Mouse (Mus musculus) left cerebral cortex, postnatal 10 days (tissue): ENCODE results near the gene Fry. TPM values are rescaled to one million over a fixed set of nuclear protein-coding genes. Genes with fewer than 3 reads are reported as not detected.
A peak's percentile ranks its signal among the peaks of the same experiment; 100 is the strongest.

Source experiments
- DNase-seq, 2 experiments: peaks; one replicate each; pipeline ENCODE4 v3.0.0; 2021 to 2022; ENCODE audit warnings: low spot score in 2 of 2, mixed read lengths in 1 of 2; ENCODE audit errors: extremely low spot score in 1 of 2
- intact Hi-C: fragments of 180-260 bp; cut with DNase I; formaldehyde crosslinking; loops from one replicate; pipeline ENCODE4 v1.15.1; 2025
- total RNA-seq, 2 experiments: library from RNA; stranded (reverse); gene quantifications; 2 replicates each; pipeline ENCODE4 v1.2.3; 2021

The Fry gene
- total RNA-seq, 2 experiments from 2014 or later, result 201 to 205 TPM

DNA sequence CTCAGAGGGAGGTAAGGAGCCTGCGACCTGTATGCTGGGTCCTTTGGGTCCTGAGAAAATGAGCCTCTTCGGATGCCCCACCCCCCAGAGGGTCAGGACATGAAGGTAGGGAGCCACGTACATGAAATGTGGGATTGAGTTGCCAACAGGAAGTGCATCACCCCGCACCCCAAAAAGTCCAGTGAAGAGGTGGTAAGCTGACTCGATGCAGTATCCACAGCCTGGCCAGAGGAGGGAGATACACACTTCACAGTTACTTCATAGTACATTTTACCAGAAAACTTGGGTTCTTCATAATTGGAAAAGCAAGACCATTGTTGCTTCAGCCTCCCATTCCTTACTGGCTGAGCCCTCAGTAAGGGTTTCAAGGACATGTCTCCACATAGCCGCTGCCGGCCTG lies 266.8 kb downstream of the Fry start:
- intact Hi-C loops, result no loop called here
- DNase-seq, result peak in 1 of 2 experiments; percentile 60

DNA sequence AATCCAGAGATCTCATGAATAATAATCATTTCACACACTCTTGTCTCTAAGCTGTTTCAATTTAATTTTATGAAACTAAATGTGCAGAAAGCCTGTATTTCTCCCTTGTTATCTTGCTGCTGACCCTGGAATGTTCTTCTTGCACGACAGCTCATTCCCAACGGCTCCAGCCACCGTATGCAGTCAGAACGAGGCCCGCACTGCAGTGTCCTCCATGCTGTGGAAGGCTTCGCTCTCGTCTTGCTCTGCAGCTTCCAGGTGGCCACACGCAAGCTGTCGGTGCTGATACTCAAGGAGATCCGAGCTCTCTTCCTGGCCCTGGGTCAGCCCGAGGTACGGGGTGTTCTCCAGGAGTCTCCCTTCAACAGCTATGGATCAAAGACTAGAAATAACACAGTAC lies 270.2 kb downstream of the Fry start:
- intact Hi-C loops, result no loop called here

DNA sequence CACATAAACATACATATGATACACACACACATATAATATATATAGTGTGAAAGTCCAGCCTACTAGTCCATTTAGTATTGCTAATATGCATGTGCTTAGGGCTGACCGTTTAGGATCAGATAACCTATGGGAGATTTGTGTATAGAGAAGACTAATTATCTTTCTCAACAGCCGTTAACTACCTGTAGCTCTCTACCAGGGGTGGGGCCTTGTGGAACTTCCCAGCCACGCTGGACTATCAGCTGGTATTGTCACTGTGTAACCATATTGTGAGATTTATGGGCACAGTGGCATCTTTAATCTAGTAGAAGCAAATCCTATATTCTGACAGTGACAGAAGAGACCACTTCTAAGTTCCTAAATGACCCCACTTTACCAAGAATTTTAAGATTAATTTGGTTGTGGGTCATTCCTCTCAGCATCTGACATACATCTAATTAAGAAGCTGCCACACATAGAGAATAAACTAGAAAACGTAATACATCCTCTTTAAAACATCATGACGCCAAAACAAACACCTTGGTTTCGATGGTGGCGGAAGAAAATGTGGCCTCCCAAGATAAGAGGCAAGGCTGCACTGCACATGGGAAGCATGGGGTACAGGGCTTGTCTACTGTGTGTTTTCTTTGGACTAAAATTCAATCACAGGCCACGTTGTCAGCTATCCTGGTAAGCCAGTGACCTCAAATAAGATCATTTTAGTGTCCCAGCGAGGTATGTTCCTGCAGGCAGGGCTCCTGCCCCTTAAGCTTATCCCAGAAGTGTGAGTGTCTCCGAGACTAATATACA lies 271.3 kb downstream of the Fry start:
- intact Hi-C loops, result no loop called here
- no peak for DNase-seq

More for the DNA sequence above, 270.2 kb downstream of the Fry start:
- no peak for DNase-seq

DNA sequence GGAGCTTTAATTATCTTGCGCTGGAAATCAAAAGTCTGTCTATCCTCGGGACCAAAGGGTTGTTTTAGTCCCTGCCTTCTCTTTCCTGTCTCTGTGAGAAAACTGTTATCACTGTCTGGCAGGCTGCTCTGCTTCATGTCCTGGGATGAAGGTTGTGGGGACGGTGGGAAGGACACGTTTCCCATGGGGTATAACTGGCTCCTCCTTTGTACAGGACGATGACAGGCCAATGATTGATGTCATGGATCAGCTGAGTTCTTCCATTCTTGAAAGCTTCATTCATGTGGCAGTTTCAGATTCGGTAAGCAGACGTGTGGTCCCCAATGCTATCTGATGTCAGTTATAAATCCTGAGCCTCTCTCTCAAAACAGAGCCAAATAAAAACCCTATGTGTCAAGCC lies 272.0 kb downstream of the Fry start:
- intact Hi-C loops, result no loop called here
- DNase-seq, result no peak

DNA sequence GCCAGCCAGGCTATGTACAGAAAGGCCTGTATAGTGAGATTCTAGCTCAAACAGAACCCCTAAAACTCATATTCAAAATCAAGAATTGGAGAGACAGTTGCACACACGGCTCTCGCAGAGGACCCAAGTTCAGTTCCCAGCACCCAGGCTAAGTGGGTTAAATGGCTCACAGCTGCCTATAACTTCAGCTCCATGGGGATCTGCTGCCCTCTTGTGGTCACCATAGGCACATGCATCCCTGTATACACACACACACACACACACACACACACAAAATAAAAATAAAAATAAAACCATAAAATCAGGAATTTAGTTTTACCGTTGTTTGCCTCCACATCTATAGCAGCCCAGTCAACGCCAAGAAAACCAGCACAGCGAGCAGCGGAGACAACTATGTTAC lies 276.2 kb downstream of the Fry start:
- DNase-seq, result no peak

DNA sequence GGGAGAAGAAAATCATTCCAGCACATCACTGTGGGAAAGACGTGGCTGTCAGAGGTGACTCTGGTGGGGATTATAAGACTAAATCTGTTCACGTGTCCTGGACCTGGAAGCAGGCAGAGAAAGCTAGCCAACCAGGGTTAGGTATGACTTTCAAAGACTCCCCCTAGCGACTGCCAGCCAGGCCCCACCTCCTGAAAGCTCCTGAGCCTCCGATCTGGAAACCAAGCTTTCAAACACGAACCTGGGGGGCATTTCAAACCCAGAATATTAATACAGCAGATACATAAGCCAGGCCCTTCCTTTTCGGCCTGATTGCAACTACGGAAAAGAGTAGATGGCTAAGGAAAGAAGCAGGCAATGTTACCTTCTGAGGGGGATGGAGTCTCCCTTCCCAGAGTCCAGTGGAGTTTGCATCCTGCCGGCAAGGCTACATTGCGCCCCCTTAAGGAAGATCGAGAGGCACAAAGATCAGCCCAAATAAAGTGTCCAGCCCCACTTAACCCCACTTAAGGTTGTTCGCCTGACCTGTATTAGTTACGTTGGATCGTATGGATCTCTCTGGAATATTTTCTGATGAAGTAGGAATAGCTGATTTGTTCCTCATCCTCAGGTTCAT lies 284.5 kb downstream of the Fry start:
- intact Hi-C loops, result no loop called here
- no peak for DNase-seq

More for the DNA sequence above, 276.2 kb downstream of the Fry start:
- intact Hi-C loops, result no loop called here

DNA sequence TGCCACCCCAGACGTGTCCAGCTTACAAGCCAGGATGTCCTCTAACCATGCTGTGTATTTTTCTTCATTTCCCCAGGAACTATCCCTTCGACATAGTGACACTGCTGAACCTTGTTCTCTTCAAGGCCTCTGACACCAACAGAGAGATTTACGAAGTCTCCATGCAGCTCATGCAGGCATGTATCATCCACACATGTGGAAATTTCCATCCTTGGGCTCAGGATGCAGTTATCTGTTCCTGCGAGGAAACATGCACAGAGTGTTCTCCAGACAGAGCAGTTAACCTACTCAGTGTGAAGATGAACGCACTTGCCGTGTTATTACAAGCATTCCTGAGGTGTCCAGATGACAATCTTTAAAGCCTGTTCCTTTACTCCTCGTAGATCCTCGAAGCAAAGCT lies 286.4 kb downstream of the Fry start:
- DNase-seq, result no peak
- intact Hi-C loops, result no loop called here

DNA sequence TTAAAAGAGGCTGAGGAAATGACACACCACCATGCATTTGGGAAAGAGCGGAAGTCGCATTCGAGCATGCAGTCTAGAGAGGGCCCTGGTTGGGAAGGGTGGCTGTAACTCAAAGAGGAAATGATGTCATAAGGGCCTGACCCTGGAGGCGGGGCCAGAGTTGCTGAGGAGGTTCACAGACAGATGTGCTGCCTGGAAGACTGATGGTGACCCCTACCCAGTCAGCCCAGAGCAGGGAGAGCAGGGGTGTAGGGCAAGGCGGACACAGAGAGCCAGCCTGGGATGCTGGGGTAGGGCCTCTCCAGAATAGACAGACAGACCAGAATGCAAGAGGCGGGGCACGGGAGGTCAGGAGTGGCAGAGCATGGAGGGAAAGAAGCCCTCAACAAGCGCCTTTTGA lies 290.5 kb downstream of the Fry start:
- intact Hi-C loops, result no loop called here
- peak in 1 of 2 experiments; percentile 70 for DNase-seq

DNA sequence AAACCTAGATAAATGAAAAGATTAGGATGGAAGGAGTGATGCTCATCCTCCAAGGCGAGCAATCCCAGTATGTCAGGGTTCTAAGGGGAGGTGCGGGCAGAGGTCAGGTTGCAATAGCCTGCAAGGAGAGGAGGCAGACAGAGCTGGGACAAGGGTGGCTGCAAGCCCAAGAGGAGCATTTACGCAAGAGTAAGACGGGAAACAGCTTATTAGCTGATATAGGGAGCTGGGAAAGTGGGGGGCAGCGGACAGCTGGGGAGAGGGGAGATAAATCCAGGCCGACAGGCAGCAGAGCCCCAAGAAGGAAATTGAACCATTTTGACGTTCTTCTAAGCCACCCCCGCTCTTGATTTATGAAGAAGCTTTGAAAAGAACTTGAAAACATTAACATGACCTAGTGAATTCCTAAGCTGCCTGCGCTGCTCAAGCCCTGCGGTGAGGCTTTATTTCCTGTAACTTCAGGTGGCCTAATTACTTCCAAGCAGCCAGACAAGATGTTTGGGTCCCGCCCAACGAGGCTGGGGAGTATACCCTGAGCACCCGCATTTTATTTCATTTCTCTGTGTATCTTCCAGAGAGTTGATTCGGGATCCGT lies 291.1 kb downstream of the Fry start:
- peak in 1 of 2 experiments; percentile 47 for DNase-seq
- intact Hi-C loops, result no loop called here

DNA sequence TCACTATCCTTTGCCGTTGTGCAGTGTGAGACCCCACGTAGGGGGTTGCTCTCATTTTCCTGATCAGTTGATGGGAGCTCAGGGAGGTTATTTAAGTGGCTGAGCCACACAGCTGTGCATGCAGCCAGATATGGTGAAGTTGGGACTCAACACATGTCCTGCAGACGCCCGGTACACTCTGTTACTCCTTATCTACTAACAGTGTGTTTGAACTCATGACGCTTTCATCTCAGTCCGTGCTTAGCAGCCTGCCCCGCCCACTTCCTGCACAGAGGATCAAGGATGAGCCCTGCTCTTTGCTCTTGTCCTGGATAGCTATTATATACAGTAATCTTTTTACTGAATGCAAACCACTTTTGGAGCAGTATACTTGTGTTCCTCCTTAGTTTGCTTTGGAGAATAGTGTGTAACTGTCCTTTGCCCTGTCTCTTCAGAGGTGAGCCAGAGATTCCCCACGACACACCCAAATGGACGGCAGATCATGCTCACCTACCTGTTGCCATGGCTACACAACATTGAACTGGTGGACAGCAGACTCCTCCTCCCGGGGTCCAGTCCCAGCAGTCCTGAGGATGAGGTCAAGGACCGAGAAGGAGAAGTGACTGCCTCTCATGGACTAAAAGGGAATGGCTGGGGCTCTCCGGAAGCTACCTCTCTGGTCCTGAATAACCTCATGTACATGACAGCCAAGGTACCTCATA lies 294.5 kb downstream of the Fry start:
- intact Hi-C loops, result no loop called here
- no peak for DNase-seq

DNA sequence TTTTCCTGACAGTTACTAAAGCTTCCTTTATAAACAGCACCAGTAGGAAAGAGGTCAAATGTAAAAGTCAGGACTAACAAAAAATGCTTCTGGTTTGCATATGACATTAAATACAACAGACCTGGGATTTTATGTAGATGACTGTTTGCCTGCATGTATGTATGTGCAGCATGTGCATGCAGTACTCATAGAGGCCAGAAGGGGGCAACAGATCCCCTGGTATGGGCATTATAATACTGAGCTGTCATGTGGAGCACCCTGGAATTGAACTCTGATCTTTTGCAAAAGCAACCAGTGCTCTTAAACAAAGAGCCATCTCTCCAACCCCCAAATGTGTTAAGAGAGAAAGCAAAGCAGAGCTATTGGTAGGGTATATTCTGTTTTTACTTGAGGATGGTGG lies 296.4 kb downstream of the Fry start:
- intact Hi-C loops, result no loop called here
- no peak for DNase-seq

DNA sequence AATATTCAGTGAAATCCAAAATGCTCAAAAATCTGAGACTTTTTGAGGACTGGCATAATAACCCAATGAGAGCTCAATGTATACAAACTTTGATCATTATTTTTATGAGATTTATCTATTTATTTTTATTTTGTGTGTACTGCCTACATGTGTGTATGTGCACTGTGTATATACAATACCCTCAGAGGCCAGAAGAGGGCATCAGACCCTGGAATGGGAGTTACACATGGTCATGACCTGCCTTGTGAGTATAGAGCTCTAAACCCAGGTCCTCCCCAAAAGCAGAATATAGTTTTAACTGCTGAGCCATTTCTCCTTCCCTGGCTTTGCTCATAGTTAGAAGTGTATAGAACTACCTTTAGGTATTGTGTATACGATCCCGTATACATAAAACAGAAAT lies 298.8 kb downstream of the Fry start:
- intact Hi-C loops, result no loop called here

DNA sequence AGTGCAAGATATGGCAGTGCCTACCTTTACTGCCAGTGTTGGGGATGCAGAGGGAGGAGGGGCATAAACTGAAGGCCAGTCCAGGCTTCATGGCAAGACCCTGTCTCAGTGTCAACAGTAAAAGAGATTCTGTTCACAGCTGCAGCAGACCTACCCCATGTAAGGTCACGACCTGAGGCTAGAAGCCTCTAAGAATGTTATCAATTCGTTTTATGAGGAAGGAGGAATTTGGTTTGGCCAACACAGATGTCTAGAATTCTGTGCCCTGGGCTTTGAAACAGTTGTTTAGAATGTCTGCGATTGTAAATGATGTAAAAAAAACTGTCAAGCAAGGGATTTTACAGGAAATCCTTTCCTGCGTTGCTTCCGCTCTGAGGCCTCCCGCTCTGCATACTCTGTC lies 299.6 kb downstream of the Fry start:
- no peak for DNase-seq
- intact Hi-C loops, result no loop called here

More for the DNA sequence above, 298.8 kb downstream of the Fry start:
- DNase-seq, result no peak

DNA sequence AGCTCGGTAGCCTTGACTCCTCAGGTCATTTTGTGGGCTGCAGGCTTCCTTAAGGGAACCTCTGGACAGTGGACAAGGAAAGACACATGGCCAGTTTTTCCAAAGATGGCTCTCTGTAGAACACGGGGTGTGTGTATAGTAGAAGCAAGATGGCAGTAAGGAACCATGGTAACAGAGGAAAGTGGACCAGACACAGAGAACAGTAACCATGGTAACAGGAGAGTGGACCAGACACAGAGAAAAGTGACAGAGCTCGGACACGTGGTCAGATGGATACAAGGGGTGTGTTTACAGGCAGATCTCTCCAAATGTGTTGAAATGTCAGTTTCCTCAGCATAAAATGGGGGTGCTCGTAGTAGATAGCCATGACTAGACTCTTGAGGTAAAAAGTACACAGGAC lies 306.6 kb downstream of the Fry start:
- intact Hi-C loops, result loop anchor here (5.0 kb wide), 1 partner anchor 193 kb away; no protein-coding TSS in a partner anchor
- DNase-seq, result no peak

DNA sequence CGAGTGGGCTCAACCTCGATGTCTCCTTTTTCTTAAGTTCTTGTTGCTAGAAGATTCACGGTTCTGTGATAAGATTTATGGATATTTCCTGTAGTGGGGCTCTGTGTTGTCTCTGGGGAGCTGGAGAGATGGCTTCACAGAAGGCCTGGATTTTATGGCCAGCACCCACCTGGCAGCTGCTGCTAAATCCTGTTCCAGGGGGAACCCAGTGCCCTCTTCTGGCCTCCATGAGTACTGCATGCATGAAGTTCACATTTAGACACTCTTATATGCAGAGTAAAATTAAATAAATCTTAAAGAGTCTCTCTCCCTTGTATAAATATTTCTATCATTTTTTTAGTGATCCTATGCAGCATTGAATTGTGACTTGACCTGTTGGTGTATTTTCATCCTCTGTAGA lies 308.1 kb downstream of the Fry start:
- DNase-seq, result peak in 1 of 2 experiments; percentile 68
- intact Hi-C loops, result loop anchor here (5.0 kb wide), 1 partner anchor 194 kb away; no protein-coding TSS in a partner anchor

DNA sequence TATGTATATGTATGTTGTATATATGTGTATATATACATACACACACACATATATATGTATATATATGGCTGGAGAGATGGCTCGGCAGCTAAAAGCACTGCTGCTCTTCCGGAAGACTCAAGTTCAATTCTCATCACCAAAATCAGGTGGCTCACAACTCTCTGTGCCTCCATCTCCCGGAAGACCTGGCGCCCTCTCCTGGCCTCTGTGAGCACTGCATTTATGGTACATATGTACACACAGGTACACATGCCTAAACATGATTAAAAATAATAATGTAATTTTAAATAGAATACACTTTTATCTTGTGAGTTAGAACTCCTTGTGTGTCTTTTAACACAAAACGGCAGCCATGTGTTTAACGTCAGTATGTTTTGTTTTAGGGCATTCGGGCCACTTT lies 312.8 kb downstream of the Fry start:
- intact Hi-C loops, result loop anchor here (10.0 kb wide), 1 partner anchor 256 kb away; no protein-coding TSS in a partner anchor
- DNase-seq, result peak in 1 of 2 experiments; percentile 48

DNA sequence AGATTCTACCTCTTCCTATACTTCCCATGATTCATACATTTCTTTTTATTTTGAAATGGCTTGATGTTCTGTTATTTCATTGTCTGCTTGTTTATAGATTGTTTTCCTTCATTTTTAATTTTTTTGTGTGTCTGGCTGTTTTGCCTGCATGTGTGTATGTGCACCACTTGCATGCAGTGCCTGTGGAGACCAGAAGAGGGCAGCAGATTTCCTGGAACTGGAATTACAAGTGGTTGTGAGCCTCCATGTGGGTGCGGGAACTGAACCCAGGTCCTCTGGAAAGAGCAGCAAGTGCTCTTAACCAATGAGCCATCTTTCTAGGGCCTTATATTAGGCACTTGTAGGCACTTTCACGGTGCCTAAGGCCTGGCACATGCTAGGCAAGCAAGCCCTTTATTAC lies 314.5 kb downstream of the Fry start:
- intact Hi-C loops, result loop anchor here (10.0 kb wide), 1 partner anchor 258 kb away; no protein-coding TSS in a partner anchor
- DNase-seq, result no peak

DNA sequence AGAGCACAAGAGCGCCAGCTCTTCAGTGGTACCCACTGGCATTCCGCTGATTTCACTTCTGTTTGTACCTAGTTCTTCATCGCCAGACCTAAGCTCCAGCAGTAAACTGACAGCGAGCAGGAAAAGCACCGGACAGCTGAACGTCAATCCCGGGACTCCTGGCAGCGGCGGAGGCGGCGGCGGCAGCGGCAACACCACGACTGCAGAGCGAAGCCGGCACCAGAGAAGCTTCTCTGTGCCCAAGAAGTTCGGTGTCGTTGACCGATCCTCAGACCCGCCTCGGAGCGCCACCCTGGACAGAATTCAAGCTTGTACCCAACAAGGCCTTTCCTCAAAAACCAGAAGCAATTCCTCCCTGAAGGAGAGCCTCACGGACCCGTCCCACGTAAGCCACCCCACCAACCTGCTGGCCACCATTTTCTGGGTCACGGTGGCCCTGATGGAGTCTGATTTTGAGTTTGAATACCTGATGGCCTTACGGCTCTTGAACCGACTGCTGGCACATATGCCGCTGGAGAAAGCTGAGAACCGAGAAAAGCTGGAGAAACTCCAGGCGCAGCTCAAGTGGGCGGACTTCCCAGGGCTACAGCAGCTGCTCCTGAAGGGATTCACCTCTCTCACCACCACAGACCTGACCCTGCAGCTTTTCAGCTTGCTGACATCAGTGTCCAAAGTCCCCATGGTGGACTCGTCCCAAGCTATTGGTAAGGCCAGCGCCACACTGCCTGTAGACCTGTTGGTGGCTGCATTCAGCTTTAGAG lies 318.4 kb downstream of the Fry start:
- DNase-seq, result peak in 1 of 2 experiments; percentile 24
- intact Hi-C loops, result loop anchor here (10.0 kb wide), 1 partner anchor 262 kb away; no protein-coding TSS in a partner anchor
